Mouse (Mus musculus) MEL (cell line): ENCODE results near the gene Hs6st1. TPM values are rescaled to one million over a fixed set of nuclear protein-coding genes. Genes with fewer than 3 reads are reported as not detected.

Experiments used
- DNase-seq: peaks from one replicate; pipeline ENCODE4 v3.0.0; 2011; ENCODE audit warnings: low read depth, low spot score
- H3K27ac ChIP-seq: 2 replicates; pipeline ENCODE4 v1.5.1; 2012; ENCODE audit warnings: low read depth, mild to moderate bottlenecking, control low read depth, low read length, moderate library complexity; ENCODE audit not compliant: control insufficient read depth
- H3K27me3 ChIP-seq, 2 experiments: fragments of 150-350 bp in 1 of 2; sonication (generic) in 1 of 2; 2 replicates each; pipeline ENCODE4 v1.6.1; 2012; ENCODE audit warnings: low read length in 2 of 2, mild to moderate bottlenecking in 2 of 2, improper control_type of control experiment in 1 of 2, moderate library complexity in 1 of 2; ENCODE audit not compliant: insufficient read depth in 2 of 2, control insufficient read depth in 1 of 2
- H3K36me3 ChIP-seq, 2 experiments: 2 replicates each; pipeline ENCODE4 v1.6.1; 2012 to 2014; ENCODE audit warnings: low read length in 2 of 2, improper control_type of control experiment in 1 of 2, inconsistent platforms in 1 of 2, mild to moderate bottlenecking in 1 of 2; ENCODE audit not compliant: insufficient read depth in 2 of 2, control insufficient read depth in 1 of 2
- H3K4me1 ChIP-seq, 2 experiments: fragments of 150-350 bp in 1 of 2; sonication (generic) in 1 of 2; 2 replicates each; pipeline ENCODE4 v1.6.1; 2012; ENCODE audit warnings: low read length in 2 of 2, improper control_type of control experiment in 1 of 2, mild to moderate bottlenecking in 1 of 2; ENCODE audit not compliant: insufficient read depth in 2 of 2, control insufficient read depth in 1 of 2
- H3K4me3 ChIP-seq, 2 experiments: fragments of 150-350 bp in 1 of 2; sonication (generic) in 1 of 2; 2 replicates each; pipeline ENCODE4 v1.5.1; 2012; ENCODE audit warnings: low read depth in 2 of 2, low read length in 2 of 2, mild to moderate bottlenecking in 2 of 2, moderate library complexity in 2 of 2, control low read depth in 1 of 2, improper control_type of control experiment in 1 of 2; ENCODE audit not compliant: control insufficient read depth in 1 of 2, insufficient read depth in 1 of 2
- H3K79me2 ChIP-seq: 2 replicates; pipeline ENCODE4 v1.6.1; 2012; ENCODE audit warnings: mild to moderate bottlenecking, low read length, moderate library complexity; ENCODE audit not compliant: control insufficient read depth, poor library complexity, insufficient read depth
- H3K9ac ChIP-seq: 2 replicates; pipeline ENCODE4 v1.6.1; 2012; ENCODE audit warnings: low read depth, mild to moderate bottlenecking, control low read depth, low read length, moderate library complexity; ENCODE audit not compliant: control insufficient read depth, poor library complexity, severe bottlenecking
- H3K9me3 ChIP-seq: fragments of 150-350 bp; sonication (generic); replicated peaks from 2 replicates; pipeline ENCODE4 v1.6.1; 2012; ENCODE audit warnings: mild to moderate bottlenecking, low read length, improper control_type of control experiment, moderate library complexity; ENCODE audit not compliant: insufficient read depth
- BHLHE40 ChIP-seq: IDR thresholded peaks from 2 replicates; pipeline ENCODE4 v1.6.1; 2012; ENCODE audit warnings: low read depth, mild to moderate bottlenecking, inconsistent platforms, low read length, improper control_type of control experiment, borderline replicate concordance
- CTCF ChIP-seq, 3 experiments: IDR thresholded peaks in 2 of 3; conservative IDR thresholded peaks in 1 of 3; 2 replicates each; pipeline ENCODE4 v1.5.1; 2011 to 2012; ENCODE audit warnings: low read length in 3 of 3, low read depth in 2 of 3, mild to moderate bottlenecking in 2 of 3, improper control_type of control experiment in 1 of 3, inconsistent platforms in 1 of 3, mixed read lengths in 1 of 3, moderate library complexity in 1 of 3; ENCODE audit not compliant: control insufficient read depth in 1 of 3, insufficient read depth in 1 of 3, poor library complexity in 1 of 3, severe bottlenecking in 1 of 3
- EP300 ChIP-seq, 2 experiments: IDR thresholded peaks; 2 replicates each; pipeline ENCODE4 v1.6.1; 2011; ENCODE audit warnings: improper control_type of control experiment in 2 of 2, low read length in 2 of 2, low read depth in 1 of 2, mild to moderate bottlenecking in 1 of 2
- ETS1 ChIP-seq: IDR thresholded peaks from 2 replicates; pipeline ENCODE4 v1.6.1; 2012; ENCODE audit warnings: low read depth, mild to moderate bottlenecking, inconsistent platforms, low read length, improper control_type of control experiment, moderate library complexity
- GABPA ChIP-seq: IDR thresholded peaks from 2 replicates; pipeline ENCODE4 v1.6.1; 2012; ENCODE audit warnings: low read depth, mild to moderate bottlenecking, inconsistent platforms, low read length, improper control_type of control experiment, moderate library complexity
- GATA1 ChIP-seq: IDR thresholded peaks from 2 replicates; pipeline ENCODE4 v1.6.1; 2011; ENCODE audit warnings: low read depth, low read length, improper control_type of control experiment
- KAT2A ChIP-seq: conservative IDR thresholded peaks from 2 replicates; pipeline ENCODE4 v1.6.1; 2012; ENCODE audit warnings: low read depth, low read length, improper control_type of control experiment, inconsistent platforms
- MAZ ChIP-seq: IDR thresholded peaks from 2 replicates; pipeline ENCODE4 v1.6.1; 2012; ENCODE audit warnings: low read depth, mild to moderate bottlenecking, inconsistent platforms, low read length, improper control_type of control experiment
- MEF2A ChIP-seq: IDR thresholded peaks from 2 replicates; pipeline ENCODE4 v1.6.1; 2014; ENCODE audit warnings: low read depth, mild to moderate bottlenecking, inconsistent platforms, low read length, improper control_type of control experiment; ENCODE audit not compliant: poor library complexity, insufficient replicate concordance, severe bottlenecking; ENCODE audit errors: extremely low read depth
- MYC ChIP-seq: IDR thresholded peaks from 2 replicates; pipeline ENCODE4 v1.6.1; 2011; ENCODE audit warnings: low read depth, mild to moderate bottlenecking, low read length, improper control_type of control experiment, moderate library complexity
- POLR2A ChIP-seq, 2 experiments: IDR thresholded peaks; 2 replicates each; pipeline ENCODE4 v1.6.1; 2011 to 2012; ENCODE audit warnings: low read length in 2 of 2, mild to moderate bottlenecking in 2 of 2, control low read depth in 1 of 2, improper control_type of control experiment in 1 of 2, low read depth in 1 of 2, moderate library complexity in 1 of 2; ENCODE audit not compliant: control insufficient read depth in 1 of 2, insufficient read depth in 1 of 2, poor library complexity in 1 of 2
- POLR2AphosphoS2 ChIP-seq: IDR thresholded peaks from 2 replicates; pipeline ENCODE4 v1.6.1; 2011; ENCODE audit warnings: low read length, improper control_type of control experiment
- RCOR1 ChIP-seq: IDR thresholded peaks from 2 replicates; pipeline ENCODE4 v1.6.1; 2012; ENCODE audit warnings: low read depth, mild to moderate bottlenecking, inconsistent platforms, low read length, improper control_type of control experiment
- SIN3A ChIP-seq: IDR thresholded peaks from 2 replicates; pipeline ENCODE4 v1.6.1; 2012; ENCODE audit warnings: low read length, improper control_type of control experiment, inconsistent platforms
- SMC3 ChIP-seq: IDR thresholded peaks from 2 replicates; pipeline ENCODE4 v1.6.1; 2011; ENCODE audit warnings: low read depth, low read length, improper control_type of control experiment
- TAL1 ChIP-seq: IDR thresholded peaks from 2 replicates; pipeline ENCODE4 v1.6.1; 2012; ENCODE audit warnings: mild to moderate bottlenecking, inconsistent platforms, low read length, moderate library complexity, mixed read lengths
- TCF12 ChIP-seq: IDR thresholded peaks from 2 replicates; pipeline ENCODE4 v1.6.1; 2014; ENCODE audit warnings: low read depth, mild to moderate bottlenecking, inconsistent platforms, low read length, improper control_type of control experiment, moderate library complexity
- USF1 ChIP-seq: IDR thresholded peaks from 2 replicates; pipeline ENCODE4 v1.6.1; 2014; ENCODE audit warnings: low read depth, mild to moderate bottlenecking, inconsistent platforms, low read length, improper control_type of control experiment, moderate library complexity
- ZKSCAN1 ChIP-seq: IDR thresholded peaks from 2 replicates; pipeline ENCODE4 v1.6.1; 2012; ENCODE audit warnings: low read depth, mild to moderate bottlenecking, inconsistent platforms, low read length, improper control_type of control experiment, moderate library complexity
- ZMIZ1 ChIP-seq: IDR thresholded peaks from 2 replicates; pipeline ENCODE4 v1.6.1; 2012; ENCODE audit warnings: low read depth, mild to moderate bottlenecking, inconsistent platforms, low read length, improper control_type of control experiment, moderate library complexity
- polyA plus RNA-seq, 2 experiments: library from polyadenylated mRNA; stranded (reverse) in 1 of 2; unstranded in 1 of 2; fragments of >175 nt in 1 of 2; fragments of >200 nt in 1 of 2; gene quantifications; 2 replicates each; pipeline versions ENCODE4 v1.2.1 to v1.2.4; 2012; ENCODE audit warnings: low replicate concordance in 2 of 2, low read depth in 1 of 2; ENCODE audit not compliant: insufficient read length in 2 of 2, insufficient read depth in 1 of 2, missing spikeins in 1 of 2
- total RNA-seq: library from RNA; depleted of rRNA; stranded (reverse); fragments of 300-350 nt; gene quantifications from 2 replicates; pipeline ENCODE4 v1.2.3, GENCODE M21; 2012

Gene Hs6st1
- total and polyA plus RNA-seq, 3 experiments, result 33.0 to 52.0 (median 45.7) TPM

DNA sequence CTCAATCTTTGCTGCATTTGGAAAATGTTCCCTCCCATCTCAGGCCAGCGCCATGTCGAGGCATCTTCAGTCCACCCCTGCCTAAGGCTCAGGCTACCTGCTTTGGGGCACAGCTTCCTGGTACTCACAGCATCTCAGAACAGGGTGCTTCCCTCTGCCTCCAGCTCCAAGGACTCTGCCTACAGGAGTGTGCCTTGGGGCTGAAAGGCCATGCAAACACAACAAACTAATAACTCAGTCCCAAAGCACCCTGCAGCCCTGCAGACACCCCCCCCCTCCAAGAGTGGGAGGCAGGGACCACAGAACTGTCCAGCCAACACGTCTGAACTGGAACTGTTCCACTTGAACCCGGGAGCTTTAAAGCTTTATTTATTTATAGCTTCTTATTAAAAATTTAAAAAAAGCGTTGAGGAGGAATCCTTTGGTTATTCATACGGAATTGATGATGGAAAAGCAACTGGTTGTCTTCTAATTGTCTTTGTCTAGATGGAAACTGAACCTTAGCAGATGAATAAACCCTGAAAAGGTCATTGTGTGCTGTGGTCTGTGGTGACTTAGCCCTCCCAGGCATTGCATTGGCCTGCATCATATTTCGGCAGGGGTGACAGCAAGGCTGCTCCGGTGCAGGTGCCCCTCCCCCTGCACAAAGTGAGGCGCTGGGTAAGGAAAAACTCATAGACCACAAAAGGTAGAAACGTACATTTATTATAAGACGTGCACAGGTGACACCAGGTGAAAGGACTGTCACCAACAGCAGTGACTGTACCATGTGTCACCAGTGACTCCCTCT, 37.9 kb downstream of the Hs6st1 start:
- no peak overlapping the region for H3K9ac ChIP-seq
- TF ChIP-seq POLR2AphosphoS2 (peak; percentile 29; the same call in 1 of the 2 replicates), ETS1 (no peak), RCOR1 (no peak)
- H3K36me3 ChIP-seq, result no peaks in the 10 kb centered on the region
- H3K9me3 ChIP-seq, result no peaks in the 10 kb centered on the region
- DNase-seq, result no peak
- no peak overlapping the region for H3K27ac ChIP-seq
- no peaks in the 10 kb centered on the region for H3K4me1 ChIP-seq
- H3K27me3 ChIP-seq, result no peaks in the 10 kb centered on the region
- no peak overlapping the region for H3K4me3 ChIP-seq
- H3K79me2 ChIP-seq, result no peaks in the 10 kb centered on the region

DNA sequence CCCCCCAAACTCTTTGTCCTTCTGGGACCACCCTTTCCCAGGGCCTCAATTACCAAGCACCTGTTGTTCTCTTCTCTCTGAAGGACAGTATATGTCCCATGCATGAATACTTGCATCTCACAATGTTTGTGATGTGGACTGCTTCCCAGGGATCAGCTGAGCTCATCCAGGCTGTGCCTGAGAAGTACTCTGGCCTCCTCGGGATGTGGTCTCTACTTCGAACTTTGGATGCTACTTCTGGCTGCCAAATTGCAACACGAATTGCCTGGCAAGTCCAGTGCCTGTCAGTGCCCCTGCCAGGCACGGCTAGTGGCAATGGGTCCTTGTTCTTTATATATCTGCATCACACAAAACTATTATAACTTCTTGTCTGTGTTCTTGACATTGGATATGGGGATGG, 41.8 kb downstream of the Hs6st1 start:
- no peak overlapping the region for H3K9ac ChIP-seq
- no peak overlapping the region for H3K27ac ChIP-seq
- no peaks in the 10 kb centered on the region for H3K4me1 ChIP-seq
- H3K9me3 ChIP-seq, result no peaks in the 10 kb centered on the region
- H3K27me3 ChIP-seq, result no peaks in the 10 kb centered on the region
- no peak overlapping the region for H3K4me3 ChIP-seq
- no peak for DNase-seq
- H3K79me2 ChIP-seq, result no peaks in the 10 kb centered on the region
- no peak for TF ChIP-seq MAZ
- TF ChIP-seq ZMIZ1, result no peak
- TF ChIP-seq MEF2A, result no peak
- TF ChIP-seq GABPA, result no peak
- no peak for TF ChIP-seq TAL1
- TF ChIP-seq KAT2A, result no peak
- no peak for TF ChIP-seq CTCF (IDR thresholded peaks at IDR 0.05 in 2 of 3, conservative IDR thresholded peaks at IDR 0.05 in 1 of 3; ENCODE audit: control insufficient read depth in 1 of 3, insufficient read depth in 1 of 3, low read depth in 2 of 3, low read length in 3 of 3, poor library complexity in 1 of 3, severe bottlenecking in 1 of 3)
- TF ChIP-seq, all 39 proteins: peak for 0
- no peaks in the 10 kb centered on the region for H3K36me3 ChIP-seq

DNA sequence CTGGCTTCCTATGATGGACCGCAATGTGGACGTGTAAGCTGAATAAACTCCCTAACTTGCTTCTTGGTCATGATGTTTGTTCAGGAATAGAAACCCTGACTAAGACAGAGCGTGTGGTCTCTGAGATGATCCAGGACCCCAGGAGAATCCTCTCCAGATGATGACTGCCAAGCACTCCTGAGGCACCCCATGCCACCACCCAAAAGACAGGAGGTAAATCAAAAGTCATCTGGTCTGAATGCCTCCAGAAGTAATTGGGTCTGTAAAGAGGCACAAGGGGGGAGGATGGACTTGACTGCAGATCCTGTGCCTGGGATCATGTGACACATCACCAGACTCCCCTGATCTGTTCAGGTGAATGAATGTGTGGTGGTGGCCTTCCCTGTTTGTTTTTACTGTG, 44.5 kb downstream of the Hs6st1 start:
- no peak for TF ChIP-seq ZKSCAN1
- TF ChIP-seq SIN3A, result no peak
- TF ChIP-seq BHLHE40, result no peak
- TF ChIP-seq MYC, result no peak
- TF ChIP-seq USF1, result no peak
- TF ChIP-seq EP300 (IDR thresholded peaks at IDR 0.05; ENCODE audit: low read depth in 1 of 2, low read length in 2 of 2), result no peak
- no peak for TF ChIP-seq POLR2A (IDR thresholded peaks at IDR 0.05; ENCODE audit: control insufficient read depth in 1 of 2, insufficient read depth in 1 of 2, low read depth in 1 of 2, low read length in 2 of 2, poor library complexity in 1 of 2)
- no peak for TF ChIP-seq TCF12
- no peak for TF ChIP-seq GATA1
- no peak for TF ChIP-seq MEF2A
- TF ChIP-seq SMC3, result no peak
- H3K27me3 ChIP-seq, result no peaks in the 10 kb centered on the region

More for the DNA sequence above, 44.5 kb downstream of the Hs6st1 start:
- Histone ChIP-seq H3K4me3 (no peak overlapping the region), H3K9me3 (no peaks in the 10 kb centered on the region), H3K27ac (no peak overlapping the region), H3K4me1 (peaks cover 0 to 2% of the 10 kb centered on the region in 2 experiments; a peak in 1 of 4 replicates), H3K79me2 (no peaks in the 10 kb centered on the region), H3K36me3 (no peaks in the 10 kb centered on the region), H3K9ac (no peak overlapping the region)
- DNase-seq, result no peak
